Mouse (Mus musculus) adrenal gland, adult 2 months (tissue): ENCODE measurements at regions not wholly inside any gene's neighbourhood (a gene's known extent, or its start where the extent isn't known, plus 50 kb on each side); places are given as distances from the start of the nearest gene placed in this dataset.
A peak's percentile ranks its signal among the peaks of the same experiment; 100 is the strongest.

Experiments
- DNase-seq: peaks from one replicate; pipeline ENCODE4 v3.0.0; 2021

DNA sequence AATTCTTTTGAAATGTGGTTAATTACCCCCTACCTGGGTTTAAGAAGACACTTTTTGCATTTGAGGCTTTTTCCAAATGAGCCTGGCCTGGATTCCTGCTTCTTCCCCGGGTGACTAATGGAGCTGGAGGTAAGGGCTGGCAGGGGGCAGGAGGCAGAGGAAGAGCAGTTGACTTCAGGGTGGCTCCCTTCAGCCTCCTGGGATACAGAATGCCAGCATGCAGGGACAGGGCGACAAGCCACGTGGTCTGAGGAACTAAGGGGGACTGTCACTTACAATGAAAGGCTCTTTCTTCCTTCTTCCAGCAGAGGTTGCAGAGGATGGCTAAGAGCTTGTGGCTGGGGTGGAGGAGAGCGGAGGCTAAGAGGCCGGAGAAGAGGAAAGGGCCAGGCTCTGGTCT is 234.8 kb upstream of the Rpl38 start:
- no peak for DNase-seq

GRCm38 (mm10) chr11:114425447-114425846 is 242.9 kb upstream of the Rpl38 start:
- no peak for DNase-seq

DNA sequence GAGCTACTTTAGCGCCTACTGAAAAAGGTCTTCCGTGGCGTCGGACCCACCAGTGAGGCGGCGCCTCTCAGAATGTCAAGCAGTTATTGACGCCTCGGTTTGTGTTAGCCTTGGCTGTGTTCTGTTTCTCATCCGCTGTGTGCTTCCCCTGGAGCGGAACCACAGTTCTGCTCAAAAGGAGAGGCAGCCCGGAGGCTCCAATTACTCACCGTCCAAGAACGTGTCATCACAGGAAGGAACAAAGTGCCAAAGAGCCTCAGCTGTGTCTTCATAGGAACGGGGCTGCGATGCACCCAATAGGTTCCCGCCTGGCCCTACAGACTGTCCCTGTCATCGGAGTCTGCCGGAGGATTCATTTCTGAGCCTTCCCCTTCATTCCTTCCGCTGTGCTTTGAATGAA is 245.0 kb upstream of the Rpl38 start:
- DNase-seq, result no peak

DNA sequence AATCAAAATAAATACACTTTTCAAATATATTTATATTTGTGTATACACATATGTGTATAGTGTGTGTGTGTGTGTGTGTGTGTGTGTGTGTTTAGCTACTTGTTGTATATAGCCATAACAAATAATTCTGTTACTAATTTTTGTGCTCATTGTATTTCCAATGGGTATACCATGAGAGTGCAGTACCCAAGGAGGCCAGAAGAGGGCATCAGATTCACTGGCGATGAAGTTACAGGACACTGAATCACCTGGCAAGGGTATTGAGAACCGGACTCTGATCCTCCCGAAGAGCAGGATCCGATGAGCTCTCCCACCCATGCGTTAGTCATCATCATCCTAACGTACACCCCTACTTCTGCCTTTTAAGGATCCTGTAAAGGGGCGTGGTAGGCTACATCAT is 249.3 kb upstream of the Rpl38 start:
- no peak for DNase-seq

DNA sequence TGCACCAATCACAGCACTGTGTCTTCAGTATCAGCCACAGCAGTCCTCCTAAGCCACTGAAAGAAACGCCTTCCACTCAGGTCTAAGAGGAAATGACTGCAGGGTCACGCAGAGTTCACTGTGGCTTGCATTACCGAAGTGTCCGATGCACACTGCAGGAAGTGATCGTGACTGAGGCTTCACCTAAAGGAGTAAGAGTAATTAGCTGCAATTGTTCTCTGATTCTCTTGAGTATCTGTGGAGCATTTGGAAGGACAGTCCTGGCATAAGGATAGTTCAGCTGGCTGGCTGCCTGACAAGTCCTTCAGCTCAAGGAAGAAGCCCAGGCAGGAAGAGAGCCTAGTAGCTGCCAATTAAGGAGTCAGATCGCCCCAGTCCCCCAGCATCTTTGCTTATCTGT is 252.2 kb upstream of the Rpl38 start:
- no peak for DNase-seq

DNA sequence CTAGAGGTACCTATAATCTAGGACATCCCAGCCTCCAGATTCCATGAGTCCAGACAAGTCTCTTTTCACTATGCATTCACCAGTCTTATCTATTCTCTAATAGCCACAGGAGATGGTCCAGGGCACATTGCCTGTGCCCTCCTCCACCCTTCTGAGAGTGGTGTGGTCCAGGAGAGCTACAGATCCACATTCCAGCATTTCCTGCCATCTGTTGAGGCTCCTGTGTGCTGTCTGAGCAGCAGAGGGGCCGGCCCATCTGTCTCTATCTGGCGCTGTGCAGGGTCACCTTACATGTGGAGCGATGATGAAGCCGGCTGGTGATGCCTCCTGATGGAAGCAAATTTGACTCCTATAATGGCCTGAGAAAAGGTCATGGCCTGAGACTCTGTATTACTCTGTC is 263.9 kb upstream of the Rpl38 start:
- no peak for DNase-seq

- peak; percentile 6 for DNase-seq
These were observed 265.6 kb upstream of the Rpl38 start for GRCm38 (mm10) chr11:114402556-114403320.

DNA sequence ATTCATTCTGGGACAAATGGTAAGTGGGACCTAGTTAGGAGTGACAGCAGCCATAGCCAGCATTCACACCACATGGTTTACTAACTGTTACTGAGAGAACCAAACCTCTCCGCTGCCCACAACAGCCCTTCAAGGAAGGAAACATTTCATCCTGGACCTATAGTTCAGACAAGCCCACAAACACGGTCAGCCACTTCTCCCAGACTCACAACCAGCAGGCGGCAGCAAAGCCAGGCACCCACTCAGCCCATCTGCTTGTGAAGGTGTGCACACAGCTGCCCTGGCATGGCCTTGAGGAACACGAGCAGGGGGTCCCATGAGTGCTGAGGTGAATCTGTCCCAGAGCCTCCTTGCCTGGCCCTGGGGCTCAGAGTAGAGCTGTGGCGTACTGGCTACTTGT is 267.6 kb upstream of the Rpl38 start:
- no peak for DNase-seq

DNA sequence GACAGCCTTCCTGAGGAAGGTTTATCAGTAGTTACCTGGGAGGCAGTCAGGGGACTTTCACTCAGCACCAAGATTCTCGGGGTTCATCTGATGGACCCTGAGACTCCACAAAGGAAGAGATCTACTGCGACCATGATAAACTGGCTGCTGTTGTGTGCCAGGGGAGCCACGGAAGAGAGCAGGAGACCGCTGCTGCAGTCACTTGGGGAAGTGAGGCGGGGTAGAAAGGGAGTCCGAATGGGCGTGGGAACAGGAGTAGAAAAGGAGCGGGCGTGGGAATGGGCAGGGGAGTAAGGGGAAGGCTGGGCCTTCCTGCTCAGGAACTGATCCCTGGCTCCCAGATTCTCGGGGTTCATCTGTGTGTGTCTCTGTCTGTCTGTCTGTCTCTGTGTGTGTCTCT is 276.2 kb upstream of the Rpl38 start:
- no peak for DNase-seq

- no peak for DNase-seq
These were observed 276.8 kb upstream of the Rpl38 start for GRCm38 (mm10) chr11:114391553-114391952.

DNA sequence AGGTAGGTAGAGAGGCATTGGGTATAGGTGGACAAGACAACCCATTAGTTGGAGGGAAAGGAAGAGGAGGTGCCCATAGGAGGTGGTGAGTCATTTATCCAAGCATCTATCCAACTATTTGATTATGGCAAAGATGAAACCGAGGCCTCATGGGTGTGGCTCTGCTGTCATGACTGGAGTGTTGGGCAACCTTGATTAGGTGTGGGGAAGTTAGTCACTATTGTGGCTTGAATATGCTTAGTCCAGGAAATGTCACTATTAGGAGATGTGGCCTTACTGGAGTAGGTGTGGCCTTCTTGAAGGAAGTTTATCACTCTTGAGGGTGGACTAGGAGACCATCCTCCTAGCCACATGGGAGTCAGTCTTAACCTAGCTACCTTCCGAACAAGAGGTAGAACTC is 281.2 kb upstream of the Rpl38 start:
- no peak for DNase-seq

GRCm38 (mm10) chr11:114379411-114379824 is 288.9 kb upstream of the Rpl38 start:
- peak; percentile 21 for DNase-seq

- no peak for DNase-seq
These were observed 292.4 kb upstream of the Rpl38 start for GRCm38 (mm10) chr11:114375921-114376320.

DNA sequence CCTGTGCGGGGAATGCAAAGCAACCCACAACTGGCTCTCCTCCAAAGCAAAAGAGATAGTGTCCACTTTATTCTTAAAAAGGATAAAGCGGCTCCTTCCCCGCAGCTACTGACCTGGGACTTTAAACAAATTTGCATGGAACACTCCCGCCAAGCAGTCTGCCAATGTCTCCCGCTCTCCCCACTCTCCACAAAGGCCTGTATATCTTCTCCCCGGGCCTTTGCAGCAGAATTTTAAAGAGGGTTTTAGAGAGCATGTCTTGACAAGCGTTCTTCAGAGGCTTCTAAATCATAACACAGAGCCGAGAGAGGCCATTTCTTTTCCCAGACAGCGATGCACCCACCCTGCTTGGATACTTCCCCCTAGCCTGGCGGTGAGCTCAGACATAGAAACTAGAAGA is 297.6 kb upstream of the Rpl38 start:
- no peak for DNase-seq

DNA sequence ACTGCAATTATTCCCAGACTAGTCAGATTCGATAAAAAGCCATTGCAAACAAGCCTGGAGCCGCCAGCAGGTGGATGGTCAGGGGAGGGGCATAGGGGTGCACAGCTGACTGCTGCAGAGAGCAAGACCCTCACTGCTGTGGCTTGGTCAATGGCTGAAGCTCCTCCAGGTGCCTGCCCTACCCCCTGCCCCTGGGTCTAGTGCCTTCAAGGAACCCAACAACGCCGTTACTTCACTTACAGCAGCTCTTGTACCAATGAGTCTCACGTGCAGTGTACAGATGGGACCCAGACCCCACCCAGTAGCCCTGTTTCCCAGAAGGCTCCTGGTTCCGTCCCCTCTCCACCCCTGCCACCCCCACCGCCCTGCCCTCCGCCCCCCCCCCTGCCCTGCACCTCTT is 300.5 kb upstream of the Rpl38 start:
- no peak for DNase-seq

- no peak for DNase-seq
These were observed 294.1 kb upstream of the Sdk2 start for GRCm38 (mm10) chr11:114360946-114361345.

DNA sequence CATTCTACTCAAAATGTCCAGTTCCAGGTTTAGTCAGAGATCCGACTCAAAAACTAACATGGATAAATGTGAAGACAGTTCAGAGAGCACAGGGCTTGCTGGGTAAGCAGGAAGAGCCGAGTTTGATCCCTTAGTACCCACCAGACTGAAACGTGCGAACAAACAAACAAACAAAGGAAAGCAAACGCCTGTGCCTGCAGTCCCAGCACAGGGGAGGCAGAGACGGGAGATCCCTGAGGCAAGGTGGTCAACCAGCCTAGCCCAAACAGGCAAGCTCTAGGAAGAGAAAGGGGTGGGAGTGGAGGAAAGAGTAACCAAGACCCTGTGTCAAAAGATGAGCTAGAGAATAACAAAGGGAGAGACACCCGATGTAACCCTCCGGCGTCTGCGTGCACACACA is 293.5 kb upstream of the Sdk2 start:
- no peak for DNase-seq

GRCm38 (mm10) chr11:114352146-114352795 is 285.4 kb upstream of the Sdk2 start:
- peak; percentile 4 for DNase-seq

- no peak for DNase-seq
These were observed 270.1 kb upstream of the Sdk2 start for GRCm38 (mm10) chr11:114336839-114337484.

- DNase-seq, result no peak
These were observed 269.3 kb upstream of the Sdk2 start for GRCm38 (mm10) chr11:114335950-114336838.

- no peak for DNase-seq
These were observed 264.8 kb upstream of the Sdk2 start for GRCm38 (mm10) chr11:114331579-114332150.

- DNase-seq, result no peak
These were observed 263.5 kb upstream of the Sdk2 start for GRCm38 (mm10) chr11:114330316-114330715.
